Mouse (Mus musculus): ENCODE results near the gene Hlcs.

The Hlcs gene

GRCm38 (mm10) chr16:94289138-94290072, 24.0 kb downstream of the Hlcs start:
- peak in 1 of 2 experiments; percentile 39 for DNase-seq

- no peak for DNase-seq
Observed at GRCm38 (mm10) chr16:94287826-94288225, 25.5 kb downstream of the Hlcs start.

DNA sequence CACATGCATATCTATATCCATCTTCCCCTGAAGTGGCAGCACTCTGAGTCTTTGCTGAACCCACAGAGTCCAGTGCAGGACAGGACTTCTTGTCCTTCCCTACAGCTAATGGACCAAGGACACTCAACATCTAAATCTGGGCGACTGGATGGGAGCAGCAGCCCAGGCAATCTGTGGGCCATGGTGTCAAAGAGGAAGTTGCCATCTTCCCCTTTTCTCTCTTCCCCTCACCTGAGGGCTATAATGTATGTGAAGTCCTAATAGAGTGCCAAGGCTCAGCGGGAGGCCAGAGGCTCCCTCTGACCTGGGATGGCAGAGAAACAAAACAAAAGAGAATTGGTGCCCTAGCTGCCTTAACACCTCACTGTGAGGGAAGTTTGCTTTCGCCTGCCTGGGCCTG, 29.4 kb downstream of the Hlcs start:
- DNase-seq = no peak

GRCm38 (mm10) chr16:94270826-94271225, 42.5 kb downstream of the Hlcs start:
- DNase-seq = no peak

DNA sequence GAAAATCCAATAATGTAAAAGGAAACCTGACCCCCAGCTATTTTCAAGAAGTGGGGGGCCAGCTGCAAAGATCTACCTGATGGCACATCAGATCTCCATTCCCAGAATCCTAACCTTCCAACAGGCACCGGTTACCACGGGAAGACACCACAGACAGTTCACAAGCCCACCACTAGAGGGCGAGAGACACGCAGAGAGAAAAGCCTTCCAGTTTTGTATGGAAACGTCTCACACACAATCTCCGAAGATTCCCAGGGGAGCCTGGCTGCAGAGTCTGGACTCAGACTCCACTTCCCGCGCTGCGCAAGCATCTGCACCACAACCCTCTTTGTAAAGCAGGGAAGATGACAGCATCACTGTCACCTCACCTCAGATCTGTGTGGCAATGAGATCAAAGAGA, 43.7 kb downstream of the Hlcs start:
- peak; percentile 46 to 78 for DNase-seq

DNA sequence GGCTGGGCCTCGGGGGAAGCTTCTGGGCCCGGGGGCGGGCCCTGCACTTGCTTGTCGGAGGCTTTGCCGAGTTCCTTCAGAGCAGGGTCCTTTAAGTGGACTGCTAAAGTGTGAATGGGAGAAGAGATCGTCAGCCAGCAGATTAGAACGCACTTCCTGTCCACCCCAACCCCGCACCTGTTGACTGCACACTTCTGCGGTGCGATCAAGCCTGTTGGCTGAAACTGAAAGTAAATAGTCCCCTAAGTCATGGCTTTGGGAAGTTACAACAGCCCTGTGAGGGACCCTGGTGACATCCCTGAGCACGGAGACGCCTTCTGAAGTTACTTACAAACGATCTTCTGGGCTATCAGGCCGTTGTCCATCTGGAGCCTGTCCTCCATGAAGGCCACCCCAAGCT, 45.2 kb downstream of the Hlcs start:
- no peak for DNase-seq

GRCm38 (mm10) chr16:94264611-94265010, 48.8 kb downstream of the Hlcs start:
- DNase-seq = no peak

DNA sequence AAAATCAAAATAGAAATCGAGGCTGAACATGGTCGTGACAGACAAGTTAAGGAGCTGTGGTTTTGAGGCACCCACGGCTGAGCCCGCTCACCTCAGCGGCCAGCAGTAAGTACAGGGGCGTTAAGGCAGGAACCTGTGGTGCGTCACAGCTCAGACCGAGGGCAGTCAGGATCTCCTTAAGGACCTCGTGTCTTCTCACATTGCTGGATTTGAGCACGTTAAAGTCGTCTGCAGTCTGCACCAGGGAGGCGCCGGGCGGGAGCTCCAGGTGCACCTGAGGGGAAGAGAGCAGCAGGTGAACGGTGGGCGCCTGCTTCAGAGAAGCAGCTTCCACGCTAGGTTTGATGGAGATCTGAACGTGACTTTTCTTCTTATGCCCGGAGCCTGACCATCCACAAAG, 50.9 kb downstream of the Hlcs start:
- DNase-seq = no peak

DNA sequence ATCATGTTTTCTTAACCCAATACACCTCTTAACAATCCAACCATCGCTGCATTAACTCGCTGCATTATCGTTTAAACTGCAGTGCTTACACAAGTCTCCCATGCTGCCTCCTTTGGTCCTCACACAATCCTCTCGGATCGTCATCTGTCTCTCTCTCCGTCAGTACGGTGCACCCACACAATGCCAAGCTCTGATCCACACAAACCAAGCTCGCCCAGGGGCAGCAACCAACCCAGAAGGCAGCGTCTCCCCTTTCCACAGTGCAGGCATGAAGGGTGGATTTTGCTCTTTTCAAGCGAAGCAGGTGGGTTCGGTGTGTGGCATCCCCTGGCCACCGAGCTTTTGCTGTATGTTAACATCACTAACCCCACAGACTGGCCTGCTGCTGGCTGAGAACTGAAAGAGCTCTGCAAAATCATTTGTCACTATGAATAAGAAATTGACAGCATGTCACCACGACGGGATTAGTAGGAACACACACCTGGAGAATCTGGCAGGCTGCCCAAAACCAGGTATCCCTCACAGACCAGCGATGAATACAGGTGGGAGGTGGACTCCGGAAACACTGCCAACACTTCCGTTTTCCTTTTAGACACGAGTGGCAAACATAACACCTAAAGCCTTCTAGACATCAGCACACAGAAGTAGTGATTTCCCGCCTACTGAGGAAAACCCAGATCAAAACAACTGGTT, 52.3 kb downstream of the Hlcs start:
- no peak for DNase-seq

- DNase-seq = peak; percentile 61 to 76
Observed at GRCm38 (mm10) chr16:94258366-94259310, 54.7 kb downstream of the Hlcs start.

DNA sequence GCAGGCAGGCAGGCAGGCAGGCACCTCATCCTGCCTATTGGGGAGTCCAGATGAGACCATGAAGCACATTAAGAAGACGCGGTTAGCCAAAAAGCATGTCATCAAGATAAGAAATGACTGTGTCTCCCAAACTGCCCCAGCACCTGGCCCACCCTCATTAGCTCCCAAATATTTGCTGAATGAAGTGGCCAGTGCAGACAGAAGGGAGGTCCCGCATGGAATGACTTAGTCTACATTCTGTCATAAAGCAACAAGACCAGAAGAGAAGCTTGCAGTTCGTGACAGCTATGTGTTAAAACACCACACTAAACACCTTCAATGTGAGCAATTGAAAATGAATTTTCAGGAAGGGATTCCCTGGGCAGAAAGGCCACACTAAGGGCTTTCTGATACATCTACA, 57.8 kb downstream of the Hlcs start:
- DNase-seq = no peak

DNA sequence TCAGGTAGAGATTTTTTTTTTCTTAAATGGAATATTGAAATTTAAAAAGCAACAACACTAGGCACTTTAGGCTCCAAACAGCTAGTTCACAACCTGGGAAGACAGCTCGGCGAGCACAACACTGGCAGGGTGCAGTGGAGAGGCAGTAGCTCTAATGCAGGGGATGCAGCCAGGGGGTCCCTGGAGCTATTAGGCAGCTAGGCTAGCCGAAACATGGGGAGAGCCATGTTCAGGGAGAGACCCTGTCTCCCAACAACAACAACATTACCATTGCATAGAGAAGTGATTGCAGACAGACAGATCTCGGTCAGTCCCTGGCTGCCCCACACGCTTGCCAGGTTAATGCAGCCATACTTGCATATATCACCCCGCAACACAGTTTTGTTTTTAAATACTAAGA, 58.3 kb downstream of the Hlcs start:
- no peak for DNase-seq

DNA sequence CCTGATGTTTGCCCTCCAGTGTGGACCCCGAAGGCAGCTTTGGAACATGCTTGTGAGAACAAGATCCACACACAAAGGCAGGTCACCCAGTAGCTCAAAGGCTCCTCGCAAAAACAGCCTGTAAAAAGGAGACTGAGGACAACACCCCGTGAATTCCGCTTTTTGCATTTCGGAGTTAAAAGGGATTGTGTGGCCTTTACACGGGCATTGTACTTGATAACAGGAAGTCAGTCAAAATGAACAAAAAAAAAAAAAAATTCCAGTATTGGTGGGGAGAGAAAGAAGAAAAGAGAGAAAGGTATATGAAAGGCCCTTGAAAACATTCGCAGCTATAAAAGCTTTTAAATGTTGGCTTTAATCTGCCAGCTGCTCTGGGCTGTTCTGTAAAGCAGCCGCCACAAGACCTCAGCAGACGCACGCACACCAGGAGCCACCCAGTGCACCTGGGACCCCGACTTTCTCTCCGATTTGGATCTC, 58.9 kb downstream of the Hlcs start:
- DNase-seq = no peak

DNA sequence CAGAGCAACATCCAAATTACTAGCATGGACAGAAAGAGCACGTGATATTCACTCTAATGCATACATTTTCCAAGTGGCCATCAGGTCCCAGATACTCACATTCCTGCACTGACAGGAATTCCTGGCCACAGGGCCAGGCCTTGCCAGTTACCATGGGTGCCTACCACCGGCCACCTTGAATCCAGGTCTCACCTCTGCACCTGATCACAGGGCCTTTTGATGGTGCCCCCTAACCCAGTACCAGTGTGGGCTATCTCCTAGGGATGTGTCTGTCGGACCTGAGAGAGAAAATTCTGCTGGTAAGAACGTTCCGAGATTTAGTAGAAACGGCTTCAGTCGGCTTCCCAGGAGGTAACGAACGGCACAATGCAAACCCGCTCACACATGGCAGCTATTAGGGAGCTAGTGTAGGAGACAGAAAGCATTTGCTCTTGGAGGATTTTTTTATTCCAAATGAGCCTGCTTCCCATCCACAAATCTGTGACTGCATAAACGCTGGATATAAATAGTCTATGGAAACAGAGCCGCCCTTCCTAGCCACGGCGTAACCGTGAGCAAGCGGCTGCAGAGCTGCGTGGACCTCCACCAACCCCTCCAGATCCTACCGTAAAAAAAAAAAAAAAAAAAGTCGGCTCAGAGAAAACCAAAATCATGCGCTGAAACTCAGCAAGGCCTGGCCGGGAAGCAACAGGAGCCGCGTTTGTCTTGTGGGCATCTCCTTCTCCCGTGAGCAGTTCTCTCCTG, 59.5 kb downstream of the Hlcs start:
- no peak for DNase-seq

GRCm38 (mm10) chr16:94251756-94252155, 61.6 kb downstream of the Hlcs start:
- DNase-seq = no peak

DNA sequence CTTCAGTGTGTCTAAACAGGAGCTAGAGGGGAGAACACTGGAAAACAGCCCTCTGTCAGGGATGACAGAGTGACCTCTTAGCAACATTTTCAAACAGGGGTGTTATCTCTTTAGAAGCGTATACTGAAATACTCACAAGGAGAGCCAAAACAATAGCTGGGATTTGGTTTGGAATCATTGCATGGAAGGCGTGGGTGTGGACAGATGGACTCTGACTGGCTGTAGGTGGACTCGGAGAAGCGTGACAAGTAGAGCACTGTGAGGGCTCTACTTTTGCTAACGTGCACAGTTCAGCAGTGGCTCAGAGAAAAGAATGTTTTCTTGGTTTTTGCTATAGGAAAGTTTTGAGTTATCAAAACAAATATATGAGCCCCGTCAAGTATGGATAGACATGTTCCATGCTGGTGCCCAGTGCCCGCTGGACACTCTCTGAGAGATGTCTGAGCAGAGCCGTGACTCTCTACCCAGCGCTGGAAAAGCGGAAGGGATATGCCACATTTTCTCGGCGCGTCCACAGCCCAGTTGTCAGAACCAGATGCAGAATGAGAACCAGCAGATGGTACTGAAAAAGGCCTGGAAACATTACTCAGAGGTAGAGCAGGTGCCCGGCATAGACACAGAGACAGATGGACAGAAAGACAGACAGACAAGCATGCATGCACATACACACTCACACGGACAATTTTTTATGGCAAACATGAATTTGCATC, 62.6 kb downstream of the Hlcs start:
- no peak for DNase-seq

DNA sequence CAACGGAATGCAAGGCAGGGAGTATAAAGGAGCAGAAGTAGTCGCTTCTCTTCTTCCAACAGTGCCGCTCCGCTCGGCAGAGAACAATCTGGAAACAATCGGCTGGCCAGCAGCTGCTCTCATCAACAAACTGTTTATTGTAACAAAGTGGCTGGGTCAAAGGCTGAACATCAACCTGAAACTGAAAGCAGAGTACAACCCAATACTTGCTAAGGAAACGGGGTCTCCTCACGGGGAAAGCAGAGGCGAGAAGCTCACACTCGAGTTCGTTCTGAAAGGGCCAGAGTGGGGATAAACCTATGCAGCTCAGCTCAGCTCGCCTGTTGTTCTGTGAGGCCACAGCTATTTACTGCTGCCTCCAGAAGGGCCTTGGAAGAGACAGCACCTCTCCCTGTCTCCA, 63.2 kb downstream of the Hlcs start:
- DNase-seq = no peak

- DNase-seq = no peak
Observed at GRCm38 (mm10) chr16:94249666-94250065, 63.7 kb downstream of the Hlcs start.

- no peak for DNase-seq
Observed at GRCm38 (mm10) chr16:94248721-94249120, 64.7 kb downstream of the Hlcs start.

DNA sequence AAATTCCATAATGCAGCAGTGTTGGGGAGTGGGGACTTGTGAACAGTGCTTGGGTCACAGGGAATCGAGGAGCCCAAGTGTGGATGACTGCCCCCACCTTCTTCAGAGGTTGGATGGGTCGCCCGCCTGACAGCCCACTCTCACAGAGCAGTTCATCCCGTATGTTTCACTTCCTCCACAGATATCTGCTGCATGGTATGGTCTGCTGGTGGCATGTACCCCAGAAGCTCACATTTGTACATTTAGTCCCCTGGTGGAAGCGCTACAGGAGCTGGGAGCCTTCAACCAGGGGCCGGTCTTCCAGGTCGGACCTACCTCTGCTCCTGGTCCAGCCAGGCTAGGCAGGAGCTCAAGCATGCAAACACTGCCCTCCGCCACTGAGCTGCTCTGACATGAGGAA, 66.4 kb downstream of the Hlcs start:
- DNase-seq = peak in 1 of 2 experiments; percentile 39

- peak; percentile 57 to 69 for DNase-seq
Observed at GRCm38 (mm10) chr16:94246058-94246784, 67.2 kb downstream of the Hlcs start.
